Mouse (Mus musculus) testis, adult 2 months (tissue): ENCODE data around the gene 4931422A03Rik. TPM values are rescaled to one million over a fixed set of nuclear protein-coding genes. Genes with fewer than 3 reads are reported as not detected.

Experiments used
- H3K27ac ChIP-seq: fragments of 200-500 bp; 2 replicates; pipeline ENCODE4 v1.5.1; 2012; ENCODE audit warnings: low read depth, low read length; ENCODE audit not compliant: control insufficient read depth, insufficient read depth
- H3K27me3 ChIP-seq: fragments of 200-500 bp; 2 replicates; pipeline ENCODE4 v1.6.1; 2012; ENCODE audit warnings: mild to moderate bottlenecking, low read length, moderate library complexity; ENCODE audit not compliant: control insufficient read depth, insufficient read depth
- H3K36me3 ChIP-seq: fragments of 200-500 bp; 2 replicates; pipeline ENCODE4 v1.6.1; 2012; ENCODE audit warnings: mild to moderate bottlenecking, low read length; ENCODE audit not compliant: control insufficient read depth, insufficient read depth
- H3K4me1 ChIP-seq: fragments of 200-500 bp; 2 replicates; pipeline ENCODE4 v1.6.1; 2012; ENCODE audit warnings: low read length; ENCODE audit not compliant: control insufficient read depth, insufficient read depth
- H3K4me3 ChIP-seq: fragments of 200-500 bp; 2 replicates; pipeline ENCODE4 v1.5.1; 2012; ENCODE audit warnings: low read depth, mild to moderate bottlenecking, low read length, moderate library complexity, mixed read lengths; ENCODE audit not compliant: control insufficient read depth
- CTCF ChIP-seq: fragments of 200-500 bp; IDR thresholded peaks from 2 replicates; pipeline ENCODE4 v1.5.1; 2012; ENCODE audit warnings: low read depth, mild to moderate bottlenecking, inconsistent platforms, low read length, moderate library complexity; ENCODE audit not compliant: control insufficient read depth, insufficient read depth, insufficient replicate concordance
- POLR2A ChIP-seq: fragments of 200-500 bp; IDR thresholded peaks from 2 replicates; pipeline ENCODE4 v1.6.1; 2012; ENCODE audit warnings: low read depth, mild to moderate bottlenecking, inconsistent platforms, low read length, moderate library complexity; ENCODE audit not compliant: control insufficient read depth
- polyA plus RNA-seq: library from polyadenylated mRNA; depleted of rRNA; stranded (reverse); fragments of >200 nt; gene quantifications from 2 replicates; pipeline ENCODE4 v1.2.3, GENCODE M21; 2012

4931422A03Rik gene
- polyA plus RNA-seq, 1 experiment: 50.4 TPM

GRCm38 (mm10) chr2:104036316-104036715 is 8.2 kb upstream of the 4931422A03Rik start:
- no peak overlapping the region for H3K27ac ChIP-seq
- H3K27me3 ChIP-seq: no peaks in the 10 kb centered on the region
- H3K4me1 ChIP-seq: no peaks in the 10 kb centered on the region
- H3K4me3 ChIP-seq: no peak overlapping the region
- TF ChIP-seq CTCF (no peak), POLR2A (no peak)
- peaks cover 5% of the 10 kb centered on the region for H3K36me3 ChIP-seq

- no peak overlapping the region for H3K4me3 ChIP-seq
- peaks cover 5% of the 10 kb centered on the region for H3K36me3 ChIP-seq
- TF ChIP-seq POLR2A (no peak), CTCF (no peak)
- no peaks in the 10 kb centered on the region for H3K4me1 ChIP-seq
- no peaks in the 10 kb centered on the region for H3K27me3 ChIP-seq
- H3K27ac ChIP-seq: no peak overlapping the region
Measured at GRCm38 (mm10) chr2:104035595-104035994, 7.4 kb upstream of the 4931422A03Rik start.

- TF ChIP-seq CTCF (peak; percentile 45; the same call in 1 of the 2 replicates), POLR2A (no peak)
- Histone ChIP-seq H3K27ac (no peak overlapping the region), H3K27me3 (no peaks in the 10 kb centered on the region), H3K36me3 (peaks cover 5% of the 10 kb centered on the region), H3K4me1 (no peaks in the 10 kb centered on the region), H3K4me3 (no peak overlapping the region)
Measured at GRCm38 (mm10) chr2:104034832-104035472, 6.8 kb upstream of the 4931422A03Rik start.

- Histone ChIP-seq H3K4me1 (peaks cover 7% of the 10 kb centered on the region), H3K4me3 (no peak overlapping the region), H3K27ac (no peak overlapping the region), H3K27me3 (no peaks in the 10 kb centered on the region), H3K36me3 (peaks cover 6% of the 10 kb centered on the region)
- TF ChIP-seq CTCF (no peak), POLR2A (no peak)
Measured at GRCm38 (mm10) chr2:104032056-104032455, 3.9 kb upstream of the 4931422A03Rik start.

- H3K36me3 ChIP-seq: peaks cover 5% of the 10 kb centered on the region
- TF ChIP-seq CTCF (no peak), POLR2A (no peak)
- no peaks in the 10 kb centered on the region for H3K27me3 ChIP-seq
Measured at GRCm38 (mm10) chr2:104030381-104030780, 2.2 kb upstream of the 4931422A03Rik start.

GRCm38 (mm10) chr2:104029074-104029473 is 913 bp upstream of the 4931422A03Rik start:
- Histone ChIP-seq H3K27ac (no peak overlapping the region), H3K27me3 (no peaks in the 10 kb centered on the region), H3K36me3 (peaks cover 3% of the 10 kb centered on the region), H3K4me3 (no peak overlapping the region), H3K4me1 (peaks cover 7% of the 10 kb centered on the region)
- TF ChIP-seq CTCF (no peak), POLR2A (no peak)

More at GRCm38 (mm10) chr2:104030381-104030780, 2.2 kb upstream of the 4931422A03Rik start:
- no peak overlapping the region for H3K4me3 ChIP-seq
- H3K27ac ChIP-seq: no peak overlapping the region
- peaks cover 7% of the 10 kb centered on the region for H3K4me1 ChIP-seq

GRCm38 (mm10) chr2:104027458-104028138 is 563 bp downstream of the 4931422A03Rik start, which contains the start of gene Fbxo3:
Gene Fbxo3, plus strand, starts transcription at chr2:104027721.
- H3K4me3 ChIP-seq: peak within 1 kb of the TSS; percentile 99
- no peak; the same call in 1 of the 2 replicates for TF ChIP-seq POLR2A
- TF ChIP-seq CTCF: no peak
- H3K36me3 ChIP-seq: peaks cover 2% of the 10 kb centered on the region
- no peaks in the 10 kb centered on the region for H3K27me3 ChIP-seq
- H3K27ac ChIP-seq: peak within 1 kb of the TSS; percentile 97
- peaks cover 7% of the 10 kb centered on the region for H3K4me1 ChIP-seq

- H3K4me3 ChIP-seq: no peak overlapping the region
- H3K4me1 ChIP-seq: peaks cover 7% of the 10 kb centered on the region
- H3K27ac ChIP-seq: no peak overlapping the region
- H3K27me3 ChIP-seq: no peaks in the 10 kb centered on the region
- peaks cover 2% of the 10 kb centered on the region for H3K36me3 ChIP-seq
- TF ChIP-seq POLR2A (no peak), CTCF (no peak)
Measured at GRCm38 (mm10) chr2:104024656-104025055, 3.5 kb downstream of the 4931422A03Rik start.
